Mouse (Mus musculus) gastrocnemius, adult 2 months (tissue): Measurements from ENCODE around the gene Olfr517. TPM values are rescaled to one million over a fixed set of nuclear protein-coding genes. Genes with fewer than 3 reads are reported as not detected.

Experiments used
- DNase-seq: peaks from one replicate; pipeline ENCODE4 v3.0.0; 2022
- H3K27ac ChIP-seq: fragments of 200-600 bp; 2 replicates; pipeline ENCODE4 v1.8.1; 2022; ENCODE audit warnings: mild to moderate bottlenecking
- H3K4me3 ChIP-seq: fragments of 200-600 bp; 2 replicates; pipeline ENCODE4 v1.8.1; 2022; ENCODE audit warnings: mild to moderate bottlenecking, moderate library complexity
- CTCF ChIP-seq: fragments of 200-600 bp; IDR thresholded peaks from 2 replicates; pipeline ENCODE4 v1.8.1; 2022; ENCODE audit warnings: antibody characterized with exemption, mild to moderate bottlenecking, moderate library complexity
- intact Hi-C: fragments of 180-260 bp; cut with DNase I; formaldehyde crosslinking; loops from one replicate; pipeline ENCODE4 v1.15.1; 2025
- long read RNA-seq, 2 experiments: library from polyadenylated mRNA; stranded (forward); transcript quantifications; one replicate each; pipeline ENCODE4 v2.0.0; 2021
- total RNA-seq, 2 experiments: library from RNA; stranded (reverse); gene quantifications; 2 replicates each; pipeline ENCODE4 v1.2.3; 2021

The Olfr517 gene
- total RNA-seq = not detected
- long read RNA-seq, experiment 1 = 0 reads
- long read RNA-seq, experiment 2 = 0 reads

- DNase-seq = no peak
- H3K27ac ChIP-seq = no peak within 1 kb of the TSS
- H3K4me3 ChIP-seq = no peak within 1 kb of the TSS
- TF ChIP-seq CTCF = no peak
- intact Hi-C loops = no loop called here
Observed at GRCm38 (mm10) chr7:108872279-108872678, at the start of gene Olfr517. Olfr517 (minus strand) TSS chr7:108872379.

- intact Hi-C loops = no loop called here
- no peak overlapping the region for H3K4me3 ChIP-seq
- H3K27ac ChIP-seq = no peak overlapping the region
- TF ChIP-seq CTCF = no peak
- no peak for DNase-seq
Observed at GRCm38 (mm10) chr7:108903969-108904368, 31.8 kb upstream of the Olfr517 start.

- intact Hi-C loops = no loop called here
- no peak for TF ChIP-seq CTCF
- DNase-seq = no peak
- no peak within 1 kb of the TSS for H3K27ac ChIP-seq
- no peak within 1 kb of the TSS for H3K4me3 ChIP-seq
Observed at GRCm38 (mm10) chr7:108894320-108894719, 22.1 kb upstream of the Olfr517 start, which contains the start of gene Olfr519. Olfr519 (minus strand) TSS chr7:108894420.

GRCm38 (mm10) chr7:108884906-108885305, 12.7 kb upstream of the Olfr517 start, which contains the start of gene Olfr518:
Olfr518 (minus strand) TSS chr7:108885006.
- no peak for DNase-seq
- Histone ChIP-seq H3K4me3 (no peak within 1 kb of the TSS), H3K27ac (no peak within 1 kb of the TSS)
- intact Hi-C loops = no loop called here
- no peak for TF ChIP-seq CTCF

GRCm38 (mm10) chr7:108850429-108850828, 21.8 kb downstream of the Olfr517 start, which contains the start of gene Olfr516:
Olfr516 (minus strand) TSS chr7:108850529.
- no peak for TF ChIP-seq CTCF
- no peak within 1 kb of the TSS for H3K4me3 ChIP-seq
- no peak for DNase-seq
- H3K27ac ChIP-seq = no peak within 1 kb of the TSS
- intact Hi-C loops = no loop called here

GRCm38 (mm10) chr7:108825897-108826296, 46.3 kb downstream of the Olfr517 start, which contains the start of gene Olfr514:
Olfr514 (minus strand) TSS chr7:108825997.
- Histone ChIP-seq H3K4me3 (no peak within 1 kb of the TSS), H3K27ac (no peak within 1 kb of the TSS)
- no peak for DNase-seq
- intact Hi-C loops = no loop called here
- TF ChIP-seq CTCF = no peak

Other genes starting within 250 kb of the Olfr517 start
- not detected for gene Olfr508, start 242.4 kb downstream of the Olfr517 start, total RNA-seq
- gene Olfr509, start 220.5 kb downstream of the Olfr517 start, total RNA-seq = not detected
- gene Olfr510, start 206.0 kb downstream of the Olfr517 start, total RNA-seq = not detected
- not detected for gene Olfr512, start 159.1 kb downstream of the Olfr517 start, total RNA-seq
- gene Olfr513, start 121.4 kb downstream of the Olfr517 start, total RNA-seq = not detected
- gene Olfr514, start 46.4 kb downstream of the Olfr517 start, total RNA-seq = not detected
- gene Olfr516, start 21.9 kb downstream of the Olfr517 start, total RNA-seq = not detected
- not detected for gene Olfr518, start 12.6 kb upstream of the Olfr517 start, total RNA-seq
- not detected for gene Olfr519, start 22.0 kb upstream of the Olfr517 start, total RNA-seq
- 1 to 10 TPM; 2.3 to 2.5 TPM for gene Nlrp10, start 57.8 kb upstream of the Olfr517 start, total RNA-seq
- gene Eif3f, start 62.0 kb upstream of the Olfr517 start, total RNA-seq = 100 to 1,000 TPM; 122 to 125 TPM
- under 1 TPM; 0.41 to 0.67 TPM for gene Tub, start 78.0 kb upstream of the Olfr517 start, total RNA-seq
- 1 to 10 TPM; 1.7 to 2.1 TPM for gene Ric3, start 211.0 kb upstream of the Olfr517 start, total RNA-seq